Mouse (Mus musculus): ENCODE data around the gene Ift122. TPM values are rescaled to one million over a fixed set of nuclear protein-coding genes. Genes with fewer than 3 reads are reported as not detected.

Gene Ift122
- polyA plus RNA-seq, 1 experiment from 2014 or later, result 29.0 TPM

DNA sequence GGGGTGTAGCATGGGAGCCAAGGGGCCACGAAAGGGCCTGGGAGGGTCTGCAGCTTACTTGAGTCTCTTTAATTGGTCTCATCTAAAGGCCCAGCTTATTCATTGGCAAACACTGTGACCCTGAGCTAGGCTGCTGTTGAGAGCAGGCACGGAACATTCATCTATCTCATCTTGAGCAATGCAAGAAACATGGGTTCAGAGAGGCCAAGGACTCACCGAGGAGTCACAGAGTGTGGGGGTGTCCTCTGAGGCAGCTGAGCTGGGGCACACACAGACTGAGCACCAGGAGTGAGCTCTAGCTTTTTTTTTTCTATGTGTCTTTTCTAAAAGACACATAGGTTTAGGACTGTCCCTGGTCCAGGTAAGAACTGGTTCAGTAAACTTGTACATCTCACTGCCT lies 79.1 kb downstream of the Ift122 start:
- ATAC-seq (replicated peaks; ENCODE audit: low FRiP score) (no peak), DNase-seq (ENCODE audit: low spot score) (no peak)
- H3K27ac ChIP-seq (ENCODE audit: low read depth, low read length), result no peak overlapping the region
- no peaks in the 10 kb centered on the region for H3K9me3 ChIP-seq (ENCODE audit: control insufficient read depth, low read length)
- no peak overlapping the region for H3K4me3 ChIP-seq (ENCODE audit: low read depth, low read length)
- WGBS, result 91% methylated on average over 3 of the region's 3 CpGs
- H3K9ac ChIP-seq (ENCODE audit: low read length), result no peak overlapping the region
- H3K27me3 ChIP-seq (ENCODE audit: control insufficient read depth, insufficient read depth, low read length), result no peaks in the 10 kb centered on the region
- H3K4me1 ChIP-seq (replicated peaks; ENCODE audit: control insufficient read depth, insufficient read depth, low read length), result no peaks in the 10 kb centered on the region
- no peak overlapping the region for H3K4me2 ChIP-seq (ENCODE audit: low read depth, low read length, severe bottlenecking)
- no peaks in the 10 kb centered on the region for H3K36me3 ChIP-seq (ENCODE audit: control insufficient read depth, insufficient read depth, low read length)

DNA sequence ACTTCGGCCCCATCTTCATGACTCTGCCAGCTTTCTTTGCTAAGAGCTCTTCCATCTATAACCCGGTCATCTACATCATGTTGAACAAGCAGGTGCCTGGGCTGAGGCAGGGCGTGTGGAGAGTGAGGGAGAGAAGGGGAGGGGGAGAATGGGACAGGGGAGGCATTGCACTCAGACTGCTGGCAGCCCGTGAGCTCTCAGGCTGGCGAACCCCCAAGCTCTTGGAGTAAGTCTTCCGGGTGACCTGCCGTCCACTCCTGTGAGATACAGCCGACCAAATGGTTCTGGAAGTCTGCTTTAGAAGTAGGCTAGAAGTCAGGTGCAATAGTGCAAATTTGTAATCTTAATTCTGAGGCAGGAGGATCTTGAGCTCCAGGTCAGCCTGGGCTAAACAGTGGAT lies 82.3 kb downstream of the Ift122 start:
- Histone ChIP-seq H3K9ac (ENCODE audit: low read length) (no peak overlapping the region), H3K4me3 (ENCODE audit: low read depth, low read length) (no peak overlapping the region), H3K27ac (ENCODE audit: low read depth, low read length) (no peak overlapping the region), H3K4me1 (replicated peaks; ENCODE audit: control insufficient read depth, insufficient read depth, low read length) (no peaks in the 10 kb centered on the region), H3K36me3 (ENCODE audit: control insufficient read depth, insufficient read depth, low read length) (no peaks in the 10 kb centered on the region), H3K4me2 (ENCODE audit: low read depth, low read length, severe bottlenecking) (no peak overlapping the region), H3K27me3 (ENCODE audit: control insufficient read depth, insufficient read depth, low read length) (no peaks in the 10 kb centered on the region), H3K9me3 (ENCODE audit: control insufficient read depth, low read length) (no peaks in the 10 kb centered on the region)
- 87% methylated on average over 8 of the region's 8 CpGs for WGBS
- no peak for ATAC-seq (replicated peaks; ENCODE audit: low FRiP score)
- no peak for DNase-seq (ENCODE audit: low spot score)

DNA sequence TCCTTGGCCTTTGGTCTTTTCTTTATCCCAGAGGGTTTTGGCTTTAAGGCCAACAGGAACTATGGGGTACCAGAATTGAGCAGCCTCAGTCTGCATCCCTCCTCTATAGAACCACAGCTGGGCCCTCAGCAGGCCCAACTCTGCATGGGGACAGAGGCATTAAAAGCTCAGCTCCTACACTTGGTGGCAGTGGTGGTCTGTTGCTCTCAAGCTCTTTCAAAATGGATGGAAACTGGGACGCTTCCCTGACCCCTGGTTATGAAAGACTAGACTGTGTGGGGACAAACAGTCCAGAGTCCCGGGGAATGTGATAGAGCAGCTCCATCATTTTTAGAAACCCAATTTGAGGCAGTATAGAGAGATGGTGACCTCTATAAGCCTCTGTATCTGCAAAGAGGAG lies 84.7 kb downstream of the Ift122 start:
- no peaks in the 10 kb centered on the region for H3K27me3 ChIP-seq (ENCODE audit: control insufficient read depth, insufficient read depth, low read length)
- H3K27ac ChIP-seq (ENCODE audit: low read depth, low read length), result no peak overlapping the region
- DNase-seq (ENCODE audit: low spot score) (no peak), ATAC-seq (replicated peaks; ENCODE audit: low FRiP score) (no peak)
- H3K4me2 ChIP-seq (ENCODE audit: low read depth, low read length, severe bottlenecking), result no peak overlapping the region
- H3K9me3 ChIP-seq (ENCODE audit: control insufficient read depth, low read length), result no peaks in the 10 kb centered on the region
- 83% methylated on average over 2 of the region's 2 CpGs for WGBS
- no peaks in the 10 kb centered on the region for H3K4me1 ChIP-seq (replicated peaks; ENCODE audit: control insufficient read depth, insufficient read depth, low read length)
- H3K9ac ChIP-seq (ENCODE audit: low read length), result no peak overlapping the region
- H3K4me3 ChIP-seq (ENCODE audit: low read depth, low read length), result no peak overlapping the region
- H3K36me3 ChIP-seq (ENCODE audit: control insufficient read depth, insufficient read depth, low read length), result no peaks in the 10 kb centered on the region

DNA sequence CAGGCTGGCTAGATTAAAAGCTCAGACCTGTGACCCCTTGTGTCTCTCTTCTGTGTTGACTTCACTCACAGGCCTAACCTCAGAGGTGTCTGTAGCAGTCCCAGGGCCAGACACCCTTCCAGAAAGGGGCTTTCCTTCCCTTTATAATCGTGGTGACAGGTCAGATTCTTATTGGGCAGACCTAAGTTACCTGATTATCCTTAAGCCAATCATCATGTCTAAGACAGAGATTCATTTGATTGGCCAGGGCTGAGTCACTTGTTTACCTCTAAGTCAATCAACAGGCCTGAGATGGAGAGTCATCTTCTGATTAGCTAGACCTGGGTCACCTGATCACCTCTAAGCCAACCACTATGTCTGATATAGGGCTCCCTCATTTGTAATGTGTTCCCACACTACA lies 85.5 kb downstream of the Ift122 start:
- H3K9me3 ChIP-seq (ENCODE audit: control insufficient read depth, low read length), result no peaks in the 10 kb centered on the region
- DNase-seq (ENCODE audit: low spot score), result no peak

DNA sequence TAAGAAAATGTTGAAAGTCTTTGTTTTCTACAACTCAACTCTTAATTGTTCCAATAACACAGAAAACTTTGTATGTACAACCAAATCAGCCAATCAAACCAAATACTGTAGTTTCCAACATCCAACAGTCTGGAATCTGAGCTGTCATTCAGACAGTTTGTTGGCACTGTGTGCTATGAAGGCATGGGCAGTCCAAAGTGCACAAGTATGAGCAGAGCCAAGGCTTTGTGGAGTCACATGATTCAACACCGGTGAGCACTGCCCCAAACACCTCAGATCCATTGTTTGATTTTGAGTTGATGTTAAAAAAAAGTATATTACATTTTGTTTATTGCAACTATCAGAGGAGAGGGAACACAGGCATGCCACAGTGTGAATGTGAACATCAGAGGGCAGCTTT lies 87.3 kb downstream of the Ift122 start:
- Histone ChIP-seq H3K4me2 (ENCODE audit: low read depth, low read length, severe bottlenecking) (no peak overlapping the region), H3K4me3 (ENCODE audit: low read depth, low read length) (no peak overlapping the region)
- 92% methylated on average over 1 of the region's 1 CpGs for WGBS

More for the DNA sequence above, 85.5 kb downstream of the Ift122 start:
- H3K36me3 ChIP-seq (ENCODE audit: control insufficient read depth, insufficient read depth, low read length), result no peaks in the 10 kb centered on the region
- no peak overlapping the region for H3K27ac ChIP-seq (ENCODE audit: low read depth, low read length)
- H3K4me3 ChIP-seq (ENCODE audit: low read depth, low read length), result no peak overlapping the region
- H3K9ac ChIP-seq (ENCODE audit: low read length), result no peak overlapping the region
- ATAC-seq (replicated peaks; ENCODE audit: low FRiP score), result no peak
- no peaks in the 10 kb centered on the region for H3K4me1 ChIP-seq (replicated peaks; ENCODE audit: control insufficient read depth, insufficient read depth, low read length)
- H3K4me2 ChIP-seq (ENCODE audit: low read depth, low read length, severe bottlenecking), result no peak overlapping the region
- WGBS, result 61% methylated on average over 1 of the region's 1 CpGs
- no peaks in the 10 kb centered on the region for H3K27me3 ChIP-seq (ENCODE audit: control insufficient read depth, insufficient read depth, low read length)

DNA sequence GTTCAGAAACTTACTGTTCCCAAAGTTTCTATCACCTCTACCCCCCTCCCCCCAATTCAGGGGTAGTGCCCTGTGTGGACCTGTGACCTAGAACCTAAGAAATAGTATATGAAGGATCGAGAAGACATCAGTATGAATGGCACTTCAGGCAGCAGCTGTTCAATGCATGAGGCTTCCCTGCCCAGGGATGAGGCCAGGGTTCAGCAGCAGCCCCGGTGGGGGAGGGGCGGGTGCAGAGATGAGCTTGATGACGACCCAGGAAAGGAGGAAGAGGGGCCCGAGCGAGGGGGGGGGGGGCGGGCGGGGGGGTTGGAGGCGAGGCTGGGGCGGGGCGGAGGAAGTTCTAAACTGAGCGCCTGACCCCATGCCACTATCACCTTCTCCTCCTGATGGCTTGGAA lies 87.9 kb downstream of the Ift122 start:
- no peak overlapping the region for H3K27ac ChIP-seq (ENCODE audit: low read depth, low read length)
- no peak for DNase-seq (ENCODE audit: low spot score)
- WGBS, result 25% methylated on average over 4 of the region's 12 CpGs

More for the DNA sequence above, 87.3 kb downstream of the Ift122 start:
- DNase-seq (ENCODE audit: low spot score) (no peak), ATAC-seq (replicated peaks; ENCODE audit: low FRiP score) (no peak)
- no peaks in the 10 kb centered on the region for H3K4me1 ChIP-seq (replicated peaks; ENCODE audit: control insufficient read depth, insufficient read depth, low read length)
- no peaks in the 10 kb centered on the region for H3K36me3 ChIP-seq (ENCODE audit: control insufficient read depth, insufficient read depth, low read length)
- H3K27me3 ChIP-seq (ENCODE audit: control insufficient read depth, insufficient read depth, low read length), result no peaks in the 10 kb centered on the region
- H3K9ac ChIP-seq (ENCODE audit: low read length), result no peak overlapping the region
- no peak overlapping the region for H3K27ac ChIP-seq (ENCODE audit: low read depth, low read length)
- H3K9me3 ChIP-seq (ENCODE audit: control insufficient read depth, low read length), result no peaks in the 10 kb centered on the region

DNA sequence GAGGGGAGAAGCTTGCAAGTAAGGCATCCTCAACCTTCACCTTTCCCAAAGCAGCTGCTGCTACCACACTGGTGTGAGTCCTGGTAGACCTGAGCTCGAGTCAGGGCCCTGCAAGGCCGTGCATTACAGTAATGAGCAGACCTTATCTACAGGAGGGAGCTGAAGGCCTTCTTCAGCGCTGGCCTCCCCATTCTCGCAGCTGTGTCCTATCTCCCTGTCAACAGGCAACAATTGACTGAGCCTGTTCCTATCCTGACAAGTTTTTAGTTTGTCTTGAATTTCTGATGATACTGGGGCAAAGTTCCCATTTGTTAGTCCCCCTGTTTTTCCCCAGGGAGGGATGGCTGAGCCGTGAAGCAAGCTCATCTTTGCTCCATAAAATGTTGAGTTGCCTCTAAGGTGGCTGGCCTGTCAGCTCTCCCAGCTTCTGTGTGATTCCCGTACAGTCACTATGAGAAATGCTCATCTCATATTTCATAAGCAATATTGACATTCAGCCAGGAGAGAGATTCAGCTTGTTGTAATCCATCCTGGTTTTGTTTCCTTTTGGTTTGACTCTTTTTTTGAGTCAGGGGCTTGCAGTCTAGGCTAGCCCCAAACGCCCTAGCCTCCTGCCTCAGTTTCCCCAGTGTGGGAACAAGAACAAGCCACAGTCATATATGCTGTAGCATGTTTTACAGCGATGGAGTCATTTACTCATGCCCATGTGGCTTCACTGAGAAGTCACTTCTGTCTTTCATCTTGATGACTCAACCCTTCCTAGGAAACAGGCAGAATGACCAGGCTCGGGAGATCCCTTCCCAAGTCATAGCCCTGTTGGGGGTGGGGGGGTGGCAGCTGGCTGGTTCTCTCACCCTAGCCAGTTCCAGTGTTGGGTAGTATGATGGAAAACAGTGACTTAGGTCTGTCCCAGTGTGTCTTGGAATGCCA lies 90.5 kb downstream of the Ift122 start:
- Histone ChIP-seq H3K27me3 (ENCODE audit: control insufficient read depth, insufficient read depth, low read length) (no peaks in the 10 kb centered on the region), H3K36me3 (ENCODE audit: control insufficient read depth, insufficient read depth, low read length) (no peaks in the 10 kb centered on the region), H3K4me3 (ENCODE audit: low read depth, low read length) (no peak overlapping the region), H3K27ac (ENCODE audit: low read depth, low read length) (no peak overlapping the region), H3K9me3 (ENCODE audit: control insufficient read depth, low read length) (no peaks in the 10 kb centered on the region), H3K9ac (ENCODE audit: low read length) (no peak overlapping the region), H3K4me2 (ENCODE audit: low read depth, low read length, severe bottlenecking) (no peak overlapping the region), H3K4me1 (replicated peaks; ENCODE audit: control insufficient read depth, insufficient read depth, low read length) (no peaks in the 10 kb centered on the region)
- DNase-seq (ENCODE audit: low spot score), result no peak
- no peak for ATAC-seq (replicated peaks; ENCODE audit: low FRiP score)
- 83% methylated on average over 9 of the region's 9 CpGs for WGBS

More for the DNA sequence above, 87.9 kb downstream of the Ift122 start:
- Histone ChIP-seq H3K9ac (ENCODE audit: low read length) (no peak overlapping the region), H3K4me2 (ENCODE audit: low read depth, low read length, severe bottlenecking) (no peak overlapping the region), H3K4me3 (ENCODE audit: low read depth, low read length) (no peak overlapping the region), H3K36me3 (ENCODE audit: control insufficient read depth, insufficient read depth, low read length) (no peaks in the 10 kb centered on the region), H3K9me3 (ENCODE audit: control insufficient read depth, low read length) (no peaks in the 10 kb centered on the region), H3K27me3 (ENCODE audit: control insufficient read depth, insufficient read depth, low read length) (no peaks in the 10 kb centered on the region), H3K4me1 (replicated peaks; ENCODE audit: control insufficient read depth, insufficient read depth, low read length) (no peaks in the 10 kb centered on the region)
- no peak for ATAC-seq (replicated peaks; ENCODE audit: low FRiP score)

DNA sequence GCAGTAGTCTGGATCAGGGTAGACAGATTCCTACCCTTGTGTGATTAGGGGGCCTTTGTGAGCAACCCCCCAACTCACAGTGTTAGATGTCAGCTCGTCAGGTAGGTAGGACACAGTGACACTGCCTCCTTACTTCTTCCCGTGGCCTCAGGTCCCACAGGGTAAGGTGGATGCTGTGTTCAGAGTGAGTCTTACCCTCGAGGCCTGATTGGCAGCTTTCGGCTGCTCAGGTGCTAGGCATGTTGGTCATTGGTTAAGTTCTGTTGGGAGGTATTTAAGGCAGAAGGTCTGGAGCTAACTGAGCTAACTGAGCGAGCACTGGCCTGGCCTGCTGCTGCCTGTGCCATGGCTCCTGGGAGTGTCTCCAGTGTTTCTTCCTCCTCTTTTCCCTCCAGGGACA lies 91.4 kb downstream of the Ift122 start, which contains the start of gene H1foo:
Gene H1foo (plus strand): TSS at position 301 of the 400 bp plus-strand sequence.
- no peak for DNase-seq (ENCODE audit: low spot score)
- H3K27me3 ChIP-seq (ENCODE audit: control insufficient read depth, insufficient read depth, low read length), result no peaks in the 10 kb centered on the region
- no peaks in the 10 kb centered on the region for H3K36me3 ChIP-seq (ENCODE audit: control insufficient read depth, insufficient read depth, low read length)
- no peak within 1 kb of the TSS for H3K9ac ChIP-seq (ENCODE audit: low read length)
- no peaks in the 10 kb centered on the region for H3K9me3 ChIP-seq (ENCODE audit: control insufficient read depth, low read length)
- WGBS, result 82% methylated on average over 5 of the region's 5 CpGs
- no peak within 1 kb of the TSS for H3K4me2 ChIP-seq (ENCODE audit: low read depth, low read length, severe bottlenecking)
- no peak for ATAC-seq (replicated peaks; ENCODE audit: low FRiP score)
- H3K4me1 ChIP-seq (replicated peaks; ENCODE audit: control insufficient read depth, insufficient read depth, low read length), result no peaks in the 10 kb centered on the region
- H3K4me3 ChIP-seq (ENCODE audit: low read depth, low read length), result no peak within 1 kb of the TSS
- no peak within 1 kb of the TSS for H3K27ac ChIP-seq (ENCODE audit: low read depth, low read length)

DNA sequence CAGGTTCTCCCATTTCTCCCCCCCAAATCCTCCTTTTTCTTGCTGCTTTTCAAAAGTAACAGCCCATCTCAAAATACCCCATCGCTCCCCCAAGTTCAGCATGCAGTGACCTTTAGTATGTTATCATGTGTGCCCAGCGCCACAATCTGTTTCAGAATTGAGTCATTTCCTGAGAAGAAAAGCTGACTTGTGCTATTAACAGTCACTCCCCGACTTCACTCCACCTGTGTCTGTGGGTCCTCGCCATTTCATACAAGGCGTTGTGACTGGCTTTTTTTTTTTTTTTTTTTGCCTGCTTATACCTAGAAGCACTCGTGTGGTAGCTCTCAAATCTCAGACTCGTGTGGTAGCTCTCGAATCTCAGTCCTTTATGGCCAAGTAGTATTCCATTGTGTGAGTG lies 92.4 kb downstream of the Ift122 start:
- Histone ChIP-seq H3K4me1 (replicated peaks; ENCODE audit: control insufficient read depth, insufficient read depth, low read length) (no peaks in the 10 kb centered on the region), H3K4me2 (ENCODE audit: low read depth, low read length, severe bottlenecking) (no peak overlapping the region), H3K27me3 (ENCODE audit: control insufficient read depth, insufficient read depth, low read length) (no peaks in the 10 kb centered on the region), H3K4me3 (ENCODE audit: low read depth, low read length) (no peak overlapping the region), H3K9me3 (ENCODE audit: control insufficient read depth, low read length) (no peaks in the 10 kb centered on the region), H3K9ac (ENCODE audit: low read length) (no peak overlapping the region), H3K36me3 (ENCODE audit: control insufficient read depth, insufficient read depth, low read length) (no peaks in the 10 kb centered on the region), H3K27ac (ENCODE audit: low read depth, low read length) (no peak overlapping the region)
- 86% methylated on average over 8 of the region's 8 CpGs for WGBS
- ATAC-seq (replicated peaks; ENCODE audit: low FRiP score), result no peak
- no peak for DNase-seq (ENCODE audit: low spot score)

Data from forebrain, embryonic 11.5 days (tissue).